Mouse (Mus musculus): ENCODE data around the gene Ambra1. TPM values are rescaled to one million over a fixed set of nuclear protein-coding genes. Genes with fewer than 3 reads are reported as not detected.

Gene Ambra1
- total RNA-seq, 1 experiment, result 27.0 TPM

GRCm38 (mm10) chr2:91930761-91931291 lies 200.9 kb downstream of the Ambra1 start:
- TF ChIP-seq ZC3H11A (IDR thresholded peaks at IDR 0.05; ENCODE audit: borderline replicate concordance, low read depth, low read length) (no peak), HCFC1 (IDR thresholded peaks at IDR 0.05; ENCODE audit: borderline replicate concordance, insufficient read depth, low read length) (no peak), ZNF384 (IDR thresholded peaks at IDR 0.05; ENCODE audit: low read depth, low read length) (no peak), CHD2 (IDR thresholded peaks at IDR 0.05; ENCODE audit: low read depth, low read length) (no peak), MAFK (IDR thresholded peaks at IDR 0.05; ENCODE audit: insufficient read depth, low read depth, low read length) (no peak)
- Histone ChIP-seq H3K4me1 (ENCODE audit: control insufficient read depth in 2 of 2, insufficient read depth in 2 of 2, low read length in 2 of 2, poor library complexity in 1 of 2) (peaks cover 9 to 36% of the 10 kb centered on the region in 2 experiments), H3K9me3 (ENCODE audit: control insufficient read depth, insufficient read depth, low read depth, low read length) (no peaks in the 10 kb centered on the region), H3K4me3 (ENCODE audit: insufficient read depth in 1 of 2, low read depth in 1 of 2, low read length in 2 of 2, poor library complexity in 1 of 2, severe bottlenecking in 1 of 2) (peak overlapping the region; percentile 71 to 87), H3K9ac (ENCODE audit: insufficient read depth, low read depth, low read length, poor library complexity, severe bottlenecking) (peak overlapping the region; percentile 86), H3K27ac (ENCODE audit: insufficient read depth, low read depth, low read length, poor library complexity, severe bottlenecking) (peak overlapping the region; percentile 90), H3K36me3 (ENCODE audit: control insufficient read depth, insufficient read depth, low read length, poor library complexity, severe bottlenecking) (peaks cover 15% of the 10 kb centered on the region)
- no peak for DNase-seq (ENCODE audit: low read depth, low spot score)
- in situ Hi-C loops (cut with MboI; ENCODE audit: low sequenced_read_pairs in 2 of 2, unreplicated experiment in 2 of 2), result no loop called here

GRCm38 (mm10) chr2:91931328-91932159 lies 201.6 kb downstream of the Ambra1 start:
- Histone ChIP-seq H3K4me1 (ENCODE audit: control insufficient read depth in 2 of 2, insufficient read depth in 2 of 2, low read length in 2 of 2, poor library complexity in 1 of 2) (peaks cover 9 to 34% of the 10 kb centered on the region in 2 experiments), H3K36me3 (ENCODE audit: control insufficient read depth, insufficient read depth, low read length, poor library complexity, severe bottlenecking) (peaks cover 21% of the 10 kb centered on the region)
- in situ Hi-C loops (cut with MboI; ENCODE audit: low sequenced_read_pairs in 2 of 2, unreplicated experiment in 2 of 2), result no loop called here

GRCm38 (mm10) chr2:91932160-91932711 lies 202.3 kb downstream of the Ambra1 start, which contains the start of gene Mdk:
TSS of gene Mdk (minus strand) at chr2:91932297.
- peak within 1 kb of the TSS; percentile 86 for H3K9ac ChIP-seq (ENCODE audit: insufficient read depth, low read depth, low read length, poor library complexity, severe bottlenecking)
- peak within 1 kb of the TSS; percentile 71 to 87 for H3K4me3 ChIP-seq (ENCODE audit: insufficient read depth in 1 of 2, low read depth in 1 of 2, low read length in 2 of 2, poor library complexity in 1 of 2, severe bottlenecking in 1 of 2)
- DNase-seq (ENCODE audit: low read depth, low spot score), result peak; percentile 93
- TF ChIP-seq MAFK (IDR thresholded peaks at IDR 0.05; ENCODE audit: insufficient read depth, low read depth, low read length), result no peak
- peak; percentile 92 for TF ChIP-seq ZNF384 (IDR thresholded peaks at IDR 0.05; ENCODE audit: low read depth, low read length)
- peaks cover 9 to 37% of the 10 kb centered on the region in 2 experiments; a peak in 3 of 4 replicates for H3K4me1 ChIP-seq (ENCODE audit: control insufficient read depth in 2 of 2, insufficient read depth in 2 of 2, low read length in 2 of 2, poor library complexity in 1 of 2)
- H3K36me3 ChIP-seq (ENCODE audit: control insufficient read depth, insufficient read depth, low read length, poor library complexity, severe bottlenecking), result peaks cover 26% of the 10 kb centered on the region
- peak within 1 kb of the TSS; percentile 90 for H3K27ac ChIP-seq (ENCODE audit: insufficient read depth, low read depth, low read length, poor library complexity, severe bottlenecking)
- no peaks in the 10 kb centered on the region for H3K9me3 ChIP-seq (ENCODE audit: control insufficient read depth, insufficient read depth, low read depth, low read length)
- in situ Hi-C loops (cut with MboI; ENCODE audit: low sequenced_read_pairs in 2 of 2, unreplicated experiment in 2 of 2), result no loop called here

More at GRCm38 (mm10) chr2:91931328-91932159, 201.6 kb downstream of the Ambra1 start:
- Histone ChIP-seq H3K27ac (ENCODE audit: insufficient read depth, low read depth, low read length, poor library complexity, severe bottlenecking) (peak overlapping the region; percentile 90), H3K9ac (ENCODE audit: insufficient read depth, low read depth, low read length, poor library complexity, severe bottlenecking) (peak overlapping the region; percentile 86), H3K4me3 (ENCODE audit: insufficient read depth in 1 of 2, low read depth in 1 of 2, low read length in 2 of 2, poor library complexity in 1 of 2, severe bottlenecking in 1 of 2) (peak overlapping the region; percentile 71 to 87), H3K9me3 (ENCODE audit: control insufficient read depth, insufficient read depth, low read depth, low read length) (no peaks in the 10 kb centered on the region)
- no peak for TF ChIP-seq ZC3H11A (IDR thresholded peaks at IDR 0.05; ENCODE audit: borderline replicate concordance, low read depth, low read length)
- peak; percentile 48; the same call in 1 of the 2 replicates for TF ChIP-seq HCFC1 (IDR thresholded peaks at IDR 0.05; ENCODE audit: borderline replicate concordance, insufficient read depth, low read length)
- DNase-seq (ENCODE audit: low read depth, low spot score), result peak; percentile 62

- Histone ChIP-seq H3K27ac (ENCODE audit: insufficient read depth, low read depth, low read length, poor library complexity, severe bottlenecking) (peak overlapping the region; percentile 63), H3K9me3 (ENCODE audit: control insufficient read depth, insufficient read depth, low read depth, low read length) (no peaks in the 10 kb centered on the region), H3K4me3 (ENCODE audit: insufficient read depth in 1 of 2, low read depth in 1 of 2, low read length in 2 of 2, poor library complexity in 1 of 2, severe bottlenecking in 1 of 2) (peak overlapping the region in 1 of 2 experiments; percentile 17; a peak in 1 of 4 replicates), H3K36me3 (ENCODE audit: control insufficient read depth, insufficient read depth, low read length, poor library complexity, severe bottlenecking) (peaks cover 32% of the 10 kb centered on the region), H3K4me1 (ENCODE audit: control insufficient read depth in 2 of 2, insufficient read depth in 2 of 2, low read length in 2 of 2, poor library complexity in 1 of 2) (peaks cover 9 to 37% of the 10 kb centered on the region in 2 experiments; a peak in 3 of 4 replicates), H3K9ac (ENCODE audit: insufficient read depth, low read depth, low read length, poor library complexity, severe bottlenecking) (peak overlapping the region; percentile 36; the same call in 1 of the 2 replicates)
- in situ Hi-C loops (cut with MboI; ENCODE audit: low sequenced_read_pairs in 2 of 2, unreplicated experiment in 2 of 2), result no loop called here
- TF ChIP-seq MAFK (IDR thresholded peaks at IDR 0.05; ENCODE audit: insufficient read depth, low read depth, low read length) (no peak), ZNF384 (IDR thresholded peaks at IDR 0.05; ENCODE audit: low read depth, low read length) (no peak), HCFC1 (IDR thresholded peaks at IDR 0.05; ENCODE audit: borderline replicate concordance, insufficient read depth, low read length) (no peak), ZC3H11A (IDR thresholded peaks at IDR 0.05; ENCODE audit: borderline replicate concordance, low read depth, low read length) (no peak), CHD2 (IDR thresholded peaks at IDR 0.05; ENCODE audit: low read depth, low read length) (no peak)
- DNase-seq (ENCODE audit: low read depth, low spot score), result no peak
These were observed 202.9 kb downstream of the Ambra1 start for GRCm38 (mm10) chr2:91932737-91933350.

Data from ES-E14 (cell line).